In genomic region chr9:57861951-57862471, GRCm38 (mm10) we compare ENCODE assay signal across 9 mouse cellular contexts. TPM values are rescaled to one million over a fixed set of nuclear protein-coding genes. Genes with fewer than 3 reads are reported as not detected.
DNase-seq lines count a peak whose midpoint lies in the region; ATAC-seq and TF ChIP-seq lines count a peak whose summit lies in the region.
"Had no signal": no experiment of that assay in that cellular context is flagged by ENCODE, and none has a peak within 500 bp of the region (broad histone marks: within the 10 kb centered on the region; RNA-seq: fewer than 3 reads in every experiment).

No protein-coding gene starts in this region.

- peak overlapping the region; percentile 54; the same call in 1 of the 2 replicates for H3K27ac ChIP-seq in forebrain, postnatal 0 days (ENCODE audit: low read depth, low read length)
- H3K27ac ChIP-seq: heart, embryonic 13.5 days had no signal

- DNase-seq in 3134 (ENCODE audit: extremely low read depth, insufficient read length, low spot score) (peak; percentile 7), ES-CJ7 (ENCODE audit: low read depth, low spot score) (peak; percentile 75)
- peak; percentile 59 for DNase-seq in cerebellum, adult 11 months
- peak; percentile 91 for DNase-seq in forebrain, postnatal 0 days
- DNase-seq in kidney, postnatal 25 days: peak; percentile 40 to 44
- DNase-seq in lung, adult 2 months: peak; percentile 22
- peak; percentile 39 for DNase-seq in ovary, postnatal 14 days (ENCODE audit: low spot score)
- peak; percentile 51 to 53 for DNase-seq in thymus, postnatal 36 days

- no peaks in the 10 kb centered on the region for H3K36me3 ChIP-seq in forebrain, postnatal 0 days (ENCODE audit: insufficient read depth)
- H3K36me3 ChIP-seq: heart, embryonic 13.5 days had no signal

- 0 out of 2 replicates have a peak, but pooled peaks cover 2% of the 10 kb centered on the region for H3K27me3 ChIP-seq in forebrain, postnatal 0 days (ENCODE audit: insufficient read depth, low read length)
- H3K27me3 ChIP-seq: heart, embryonic 13.5 days had no signal

- peak overlapping the region; percentile 23 for H3K4me2 ChIP-seq in forebrain, postnatal 0 days (ENCODE audit: low read depth)
- H3K4me2 ChIP-seq: heart, embryonic 13.5 days had no signal

- WGBS in forebrain, postnatal 0 days: 5% methylated on average over 9 of the region's 9 CpGs
- 33% methylated on average over 9 of the region's 9 CpGs for WGBS in lung, adult 2 months

- peak; percentile 97 for ATAC-seq in forebrain, postnatal 0 days

- H3K9me3 ChIP-seq in forebrain, postnatal 0 days (ENCODE audit: low read length): no peaks in the 10 kb centered on the region
- H3K9me3 ChIP-seq: heart, embryonic 13.5 days had no signal

- 0 out of 2 replicates have a peak, but pooled peaks cover 4% of the 10 kb centered on the region for H3K4me1 ChIP-seq in forebrain, postnatal 0 days (ENCODE audit: insufficient read depth)
- peaks cover 2% of the 10 kb centered on the region; the same call in 1 of the 2 replicates for H3K4me1 ChIP-seq in lung, adult 2 months (ENCODE audit: control insufficient read depth, insufficient read depth, low read length)
- H3K4me1 ChIP-seq: heart, embryonic 13.5 days had no signal

- TF ChIP-seq CTCF in forebrain, postnatal 0 days (IDR thresholded peaks at IDR 0.05; ENCODE audit: low read depth): peak; percentile 83
- TF ChIP-seq CTCF in lung, adult 2 months (IDR thresholded peaks at IDR 0.05; ENCODE audit: insufficient read depth, low read length): peak; percentile 53

- TF ChIP-seq POLR2A in lung, adult 2 months (IDR thresholded peaks at IDR 0.05; ENCODE audit: borderline replicate concordance, extremely low read depth, low read depth, low read length): no peak

- H3K4me3 ChIP-seq in forebrain, postnatal 0 days (ENCODE audit: low read depth, low read length): no peak overlapping the region
- no peak overlapping the region for H3K4me3 ChIP-seq in lung, adult 2 months (replicated peaks; ENCODE audit: extremely low read depth, low read depth, low read length)
- H3K4me3 ChIP-seq: heart, embryonic 13.5 days had no signal

- no peak overlapping the region for H3K9ac ChIP-seq in forebrain, postnatal 0 days
- H3K9ac ChIP-seq: heart, embryonic 13.5 days had no signal

RNA-seq across cellular contexts. Expression of gene Arid3b, which starts 25.4 kb away (rescaled TPM):
- 4.7 and 5.5 TPM in 2 replicates for total RNA-seq in forebrain, postnatal 0 days (2014; rRNA removed)
- polyA plus RNA-seq in forebrain, postnatal 0 days (2015; fragmentation: Nextera tagmentation; extraction: Ambion mirVana): 3.1 and 3.8 TPM in 2 replicates
- 16.4 and 16.6 TPM in 2 replicates for polyA plus RNA-seq in lung, adult 2 months (2012; rRNA removed)

RNA-seq across cellular contexts. Expression of gene Ubl7, which starts 48.8 kb away (rescaled TPM):
- total RNA-seq in forebrain, postnatal 0 days (2014; rRNA removed): 81.7 and 92.6 TPM in 2 replicates
- polyA plus RNA-seq in forebrain, postnatal 0 days (2015; fragmentation: Nextera tagmentation; extraction: Ambion mirVana): 152 and 155 TPM in 2 replicates
- polyA plus RNA-seq in lung, adult 2 months (2012; rRNA removed): 131 and 138 TPM in 2 replicates

Comparison
In these comparisons a context has a peak if more than half of its experiments do, and no peak if none do; other contexts are left out.
1. DNase-seq: peak in every context shown above with its lines; median percentile 91 in forebrain, postnatal 0 days; 75 in ES-CJ7; 59 in cerebellum, adult 11 months; 52 in thymus, postnatal 36 days; 42 in kidney, postnatal 25 days; 39 in ovary, postnatal 14 days; 22 in lung, adult 2 months; 7 in 3134.